Mouse (Mus musculus) liver, embryonic 11.5 days (tissue): ENCODE measurements around the gene Efhd1. TPM values are rescaled to one million over a fixed set of nuclear protein-coding genes. Genes with fewer than 3 reads are reported as not detected.

Experiments
- ATAC-seq: fragments of 200-750 bp; cut with Nextera tagmentation; replicated peaks from 2 replicates; pipeline ENCODE4 v1.8.0; 2017; ENCODE audit warnings: moderate number of reproducible peaks, mild to moderate bottlenecking, moderate TSS enrichment, moderate library complexity; ENCODE audit not compliant: low FRiP score
- DNase-seq: peaks from one replicate; pipeline ENCODE4 v3.0.0-alpha.2; 2017; ENCODE audit warnings: low spot score
- H3K27ac ChIP-seq: fragments of 300-500 bp; sonication (generic); 2 replicates; pipeline ENCODE4 v1.5.1; 2014; ENCODE audit warnings: mild to moderate bottlenecking, low read depth, low read length, control low read depth
- H3K27me3 ChIP-seq: fragments of 300-500 bp; sonication (generic); replicated peaks from 2 replicates; pipeline ENCODE4 v1.6.1; 2014; ENCODE audit warnings: low read length, mixed read lengths; ENCODE audit not compliant: control insufficient read depth, insufficient read depth
- H3K36me3 ChIP-seq: fragments of 300-500 bp; sonication (generic); 2 replicates; pipeline ENCODE4 v1.6.1; 2014; ENCODE audit warnings: mild to moderate bottlenecking, low read length, moderate library complexity, mixed read lengths; ENCODE audit not compliant: control insufficient read depth, insufficient read depth
- H3K4me1 ChIP-seq: fragments of 300-500 bp; sonication (generic); replicated peaks from 2 replicates; pipeline ENCODE4 v1.6.1; 2014; ENCODE audit warnings: low read length, mixed read lengths; ENCODE audit not compliant: control insufficient read depth, insufficient read depth
- H3K4me2 ChIP-seq: fragments of 300-500 bp; sonication (generic); 2 replicates; pipeline ENCODE4 v1.6.1; 2014; ENCODE audit warnings: mild to moderate bottlenecking, control low read depth, moderate library complexity
- H3K4me3 ChIP-seq: fragments of 300-500 bp; sonication (generic); 2 replicates; pipeline ENCODE4 v1.5.1; 2014; ENCODE audit warnings: low read depth, low read length, control low read depth
- H3K9ac ChIP-seq: fragments of 300-500 bp; sonication (generic); 2 replicates; pipeline ENCODE4 v1.6.1; 2014; ENCODE audit warnings: low read depth, low read length, control low read depth
- H3K9me3 ChIP-seq: fragments of 300-500 bp; sonication (generic); 2 replicates; pipeline ENCODE4 v1.6.1; 2016; ENCODE audit warnings: low read length, inconsistent platforms, mixed read lengths; ENCODE audit not compliant: control insufficient read depth
- WGBS: fragments of 180-500 bp; shearing (Covaris S2); extraction: QIAGEN DNeasy Blood & Tissue Kit; methylation state at CpG from one replicate; pipeline ENCODE4 v1.1.7; 2014; 5-methylcytosine and 5-hydroxymethylcytosine counted together
- polyA plus RNA-seq: library from polyadenylated mRNA; unstranded; fragments of >200 nt; fragmentation: Nextera tagmentation; extraction: Ambion mirVana; gene quantifications from 2 replicates; pipeline ENCODE4 v1.2.1, GENCODE M21; 2014

Gene Efhd1
- polyA plus RNA-seq, 1 experiment from 2014 or later: not detected

- 90% methylated on average over 2 of the region's 2 CpGs for WGBS
- no peaks in the 10 kb centered on the region for H3K4me1 ChIP-seq
- no peak overlapping the region for H3K4me2 ChIP-seq
- H3K36me3 ChIP-seq: no peaks in the 10 kb centered on the region
- no peaks in the 10 kb centered on the region for H3K27me3 ChIP-seq
- H3K4me3 ChIP-seq: no peak overlapping the region
- no peak overlapping the region for H3K27ac ChIP-seq
- no peak for ATAC-seq
- no peak overlapping the region for H3K9ac ChIP-seq
- no peaks in the 10 kb centered on the region for H3K9me3 ChIP-seq
- DNase-seq: no peak
These were observed 22.9 kb downstream of the Efhd1 start for GRCm38 (mm10) chr1:87287105-87287504.

GRCm38 (mm10) chr1:87291416-87291815 is 27.3 kb downstream of the Efhd1 start:
- H3K27me3 ChIP-seq: no peaks in the 10 kb centered on the region
- H3K9me3 ChIP-seq: no peaks in the 10 kb centered on the region
- no peaks in the 10 kb centered on the region for H3K36me3 ChIP-seq
- no peaks in the 10 kb centered on the region for H3K4me1 ChIP-seq
- 77% methylated on average over 8 of the region's 8 CpGs for WGBS
- no peak overlapping the region for H3K9ac ChIP-seq
- H3K4me3 ChIP-seq: no peak overlapping the region
- H3K27ac ChIP-seq: no peak overlapping the region
- ATAC-seq (no peak), DNase-seq (no peak)
- H3K4me2 ChIP-seq: no peak overlapping the region

GRCm38 (mm10) chr1:87292420-87293190 is 28.4 kb downstream of the Efhd1 start:
- no peaks in the 10 kb centered on the region for H3K27me3 ChIP-seq
- no peak overlapping the region for H3K4me2 ChIP-seq
- no peak for DNase-seq
- no peaks in the 10 kb centered on the region for H3K9me3 ChIP-seq
- H3K4me1 ChIP-seq: no peaks in the 10 kb centered on the region
- ATAC-seq: no peak
- H3K36me3 ChIP-seq: no peaks in the 10 kb centered on the region
- H3K9ac ChIP-seq: no peak overlapping the region
- 60% methylated on average over 15 of the region's 15 CpGs for WGBS
- no peak overlapping the region for H3K27ac ChIP-seq
- H3K4me3 ChIP-seq: no peak overlapping the region

GRCm38 (mm10) chr1:87294063-87294710 is 30.0 kb downstream of the Efhd1 start:
- WGBS: 71% methylated on average over 4 of the region's 4 CpGs
- H3K27me3 ChIP-seq: no peaks in the 10 kb centered on the region
- ATAC-seq: no peak
- H3K4me3 ChIP-seq: no peak overlapping the region
- H3K27ac ChIP-seq: no peak overlapping the region
- no peak for DNase-seq
- no peaks in the 10 kb centered on the region for H3K36me3 ChIP-seq
- H3K9me3 ChIP-seq: no peaks in the 10 kb centered on the region
- H3K4me1 ChIP-seq: no peaks in the 10 kb centered on the region
- H3K4me2 ChIP-seq: no peak overlapping the region
- no peak overlapping the region for H3K9ac ChIP-seq

GRCm38 (mm10) chr1:87294951-87295350 is 30.8 kb downstream of the Efhd1 start:
- H3K4me2 ChIP-seq: no peak overlapping the region
- H3K4me3 ChIP-seq: no peak overlapping the region
- 60% methylated on average over 4 of the region's 4 CpGs for WGBS
- no peak overlapping the region for H3K27ac ChIP-seq
- no peaks in the 10 kb centered on the region for H3K9me3 ChIP-seq
- H3K9ac ChIP-seq: no peak overlapping the region
- DNase-seq: no peak
- no peaks in the 10 kb centered on the region for H3K4me1 ChIP-seq
- no peaks in the 10 kb centered on the region for H3K27me3 ChIP-seq
- H3K36me3 ChIP-seq: no peaks in the 10 kb centered on the region
- ATAC-seq: no peak

- ATAC-seq (no peak), DNase-seq (no peak)
- H3K36me3 ChIP-seq: no peaks in the 10 kb centered on the region
- H3K9ac ChIP-seq: no peak overlapping the region
- H3K27me3 ChIP-seq: no peaks in the 10 kb centered on the region
- no peaks in the 10 kb centered on the region for H3K9me3 ChIP-seq
- H3K27ac ChIP-seq: no peak overlapping the region
- no peak overlapping the region for H3K4me2 ChIP-seq
- H3K4me1 ChIP-seq: no peaks in the 10 kb centered on the region
- 81% methylated on average over 10 of the region's 10 CpGs for WGBS
- H3K4me3 ChIP-seq: no peak overlapping the region
These were observed 33.3 kb downstream of the Efhd1 start for GRCm38 (mm10) chr1:87297346-87297925.

- no peak overlapping the region for H3K4me3 ChIP-seq
- H3K4me2 ChIP-seq: no peak overlapping the region
- no peak overlapping the region for H3K9ac ChIP-seq
- ATAC-seq (no peak), DNase-seq (no peak)
- H3K27me3 ChIP-seq: no peaks in the 10 kb centered on the region
- H3K36me3 ChIP-seq: no peaks in the 10 kb centered on the region
- WGBS: 63% methylated on average over 14 of the region's 14 CpGs
- H3K4me1 ChIP-seq: no peaks in the 10 kb centered on the region
- H3K9me3 ChIP-seq: no peaks in the 10 kb centered on the region
- H3K27ac ChIP-seq: no peak overlapping the region
These were observed 36.5 kb downstream of the Efhd1 start for GRCm38 (mm10) chr1:87300360-87301286.

- no peaks in the 10 kb centered on the region for H3K36me3 ChIP-seq
- no peaks in the 10 kb centered on the region for H3K27me3 ChIP-seq
- no peak overlapping the region for H3K9ac ChIP-seq
- DNase-seq (no peak), ATAC-seq (no peak)
- no peak overlapping the region for H3K27ac ChIP-seq
- 76% methylated on average over 2 of the region's 2 CpGs for WGBS
- H3K4me2 ChIP-seq: no peak overlapping the region
- H3K9me3 ChIP-seq: no peaks in the 10 kb centered on the region
- no peak overlapping the region for H3K4me3 ChIP-seq
- H3K4me1 ChIP-seq: no peaks in the 10 kb centered on the region
These were observed 37.8 kb downstream of the Efhd1 start for GRCm38 (mm10) chr1:87301971-87302370.
